Mouse (Mus musculus): Measurements from ENCODE around the gene Speer2. TPM values are rescaled to one million over a fixed set of nuclear protein-coding genes. Genes with fewer than 3 reads are reported as not detected.

Speer2 gene
- not detected in 2 replicates for polyA plus RNA-seq (2012; rRNA removed)

- DNase-seq (ENCODE audit: low read depth, low spot score): no peak
- 92% methylated on average over 4 of the region's 4 CpGs for WGBS
Measured at GRCm38 (mm10) chr16:69863644-69864043, at the start of gene Speer2. TSS of gene Speer2 (minus strand) at chr16:69863744.

- no peak for DNase-seq (ENCODE audit: low read depth, low spot score)
Measured at GRCm38 (mm10) chr16:69904303-69904702, 40.8 kb upstream of the Speer2 start.

GRCm38 (mm10) chr16:69880712-69881111 lies 17.2 kb upstream of the Speer2 start:
- no peak for DNase-seq (ENCODE audit: low read depth, low spot score)

- DNase-seq (ENCODE audit: low read depth, low spot score): no peak
- 69% methylated on average over 2 of the region's 2 CpGs for WGBS
Measured at GRCm38 (mm10) chr16:69836628-69837027, 26.9 kb downstream of the Speer2 start.

GRCm38 (mm10) chr16:69813652-69814051 lies 49.9 kb downstream of the Speer2 start:
- WGBS: 66% methylated on average over 5 of the region's 5 CpGs
- DNase-seq (ENCODE audit: low read depth, low spot score): no peak

Data from large intestine, adult 2 months (tissue).